Mouse (Mus musculus) neural tube, embryonic 15.5 days (tissue): ENCODE data around the gene Gm42791. TPM values are rescaled to one million over a fixed set of nuclear protein-coding genes. Genes with fewer than 3 reads are reported as not detected.

Experiments used
- ATAC-seq: fragments of 200-750 bp; cut with Nextera tagmentation; 2 replicates; pipeline ENCODE4 v1.8.0; 2017; ENCODE audit warnings: mild to moderate bottlenecking, moderate TSS enrichment, moderate library complexity; ENCODE audit not compliant: low FRiP score
- H3K27ac ChIP-seq: fragments of 300-500 bp; sonication (generic); replicated peaks from 2 replicates; pipeline ENCODE4 v1.5.1; 2015; ENCODE audit warnings: mild to moderate bottlenecking, inconsistent platforms
- H3K27me3 ChIP-seq: fragments of 300-500 bp; sonication (generic); replicated peaks from 2 replicates; pipeline ENCODE4 v1.6.1; 2015; ENCODE audit warnings: inconsistent platforms
- H3K36me3 ChIP-seq: fragments of 300-500 bp; sonication (generic); 2 replicates; pipeline ENCODE4 v1.6.1; 2015; ENCODE audit warnings: inconsistent platforms
- H3K4me1 ChIP-seq: fragments of 300-500 bp; sonication (generic); 2 replicates; pipeline ENCODE4 v1.6.1; 2015; ENCODE audit warnings: inconsistent platforms
- H3K4me2 ChIP-seq: fragments of 300-500 bp; sonication (generic); 2 replicates; pipeline ENCODE4 v1.6.1; 2015; ENCODE audit warnings: inconsistent platforms, mild to moderate bottlenecking, moderate library complexity
- H3K4me3 ChIP-seq: fragments of 300-500 bp; sonication (generic); replicated peaks from 2 replicates; pipeline ENCODE4 v1.5.1; 2015; ENCODE audit warnings: mild to moderate bottlenecking, inconsistent platforms
- H3K9ac ChIP-seq: fragments of 300-500 bp; sonication (generic); replicated peaks from 2 replicates; pipeline ENCODE4 v1.6.1; 2015; ENCODE audit warnings: mild to moderate bottlenecking, inconsistent platforms
- H3K9me3 ChIP-seq: fragments of 300-500 bp; sonication (generic); replicated peaks from 2 replicates; pipeline ENCODE4 v1.6.1; 2016; ENCODE audit warnings: inconsistent platforms
- WGBS: fragments of 180-500 bp; shearing (Covaris S2); methylation state at CpG from one replicate; pipeline ENCODE4 v1.1.7; 2015; ENCODE audit warnings: mixed read lengths; 5-methylcytosine and 5-hydroxymethylcytosine counted together
- polyA plus RNA-seq: library from polyadenylated mRNA; unstranded; fragments of >200 nt; fragmentation: Nextera tagmentation; extraction: Ambion mirVana; gene quantifications from 2 replicates; pipeline ENCODE4 v1.2.1, GENCODE M21; 2015

Gene Gm42791
- polyA plus RNA-seq, 1 experiment from 2014 or later, result 3.4 TPM

- H3K27ac ChIP-seq, result peak overlapping the region; percentile 73
- WGBS, result 4% methylated on average over 26 of the region's 26 CpGs
- H3K9ac ChIP-seq, result peak overlapping the region; percentile 21; the same call in 1 of the 2 replicates
- peak overlapping the region; percentile 58 for H3K4me2 ChIP-seq
- H3K36me3 ChIP-seq, result no peaks in the 10 kb centered on the region
- peak; percentile 84 for ATAC-seq
- peak overlapping the region; percentile 29 for H3K4me3 ChIP-seq
- no peaks in the 10 kb centered on the region for H3K9me3 ChIP-seq
- no peaks in the 10 kb centered on the region for H3K27me3 ChIP-seq
- peaks cover 20% of the 10 kb centered on the region for H3K4me1 ChIP-seq
Measured at GRCm38 (mm10) chr5:149006362-149007294, 11.7 kb upstream of the Gm42791 start.

- peak overlapping the region; percentile 29 for H3K4me3 ChIP-seq
- peak overlapping the region; percentile 73 for H3K27ac ChIP-seq
- WGBS, result 56% methylated on average over 9 of the region's 9 CpGs
- peak overlapping the region; percentile 58 for H3K4me2 ChIP-seq
- H3K9me3 ChIP-seq, result no peaks in the 10 kb centered on the region
- no peak overlapping the region for H3K9ac ChIP-seq
- H3K27me3 ChIP-seq, result no peaks in the 10 kb centered on the region
- H3K36me3 ChIP-seq, result no peaks in the 10 kb centered on the region
- ATAC-seq, result peak; percentile 4; the same call in 1 of the 2 replicates
- H3K4me1 ChIP-seq, result peaks cover 20% of the 10 kb centered on the region
Measured at GRCm38 (mm10) chr5:149005701-149006361, 10.9 kb upstream of the Gm42791 start.

- no peaks in the 10 kb centered on the region for H3K27me3 ChIP-seq
Measured at GRCm38 (mm10) chr5:149005083-149005482, 10.1 kb upstream of the Gm42791 start.

GRCm38 (mm10) chr5:149003137-149003536 lies 8.2 kb upstream of the Gm42791 start:
- H3K4me3 ChIP-seq, result no peak overlapping the region
- no peak for ATAC-seq
- no peak overlapping the region for H3K9ac ChIP-seq
- H3K36me3 ChIP-seq, result no peaks in the 10 kb centered on the region
- H3K9me3 ChIP-seq, result no peaks in the 10 kb centered on the region
- peaks cover 20% of the 10 kb centered on the region for H3K4me1 ChIP-seq
- no peak overlapping the region for H3K27ac ChIP-seq
- no peaks in the 10 kb centered on the region for H3K27me3 ChIP-seq
- WGBS, result 34% methylated on average over 2 of the region's 2 CpGs
- H3K4me2 ChIP-seq, result no peak overlapping the region

More at GRCm38 (mm10) chr5:149005083-149005482, 10.1 kb upstream of the Gm42791 start:
- no peak for ATAC-seq
- peaks cover 20% of the 10 kb centered on the region for H3K4me1 ChIP-seq
- H3K4me3 ChIP-seq, result no peak overlapping the region
- no peaks in the 10 kb centered on the region for H3K9me3 ChIP-seq
- 43% methylated on average over 9 of the region's 9 CpGs for WGBS
- no peaks in the 10 kb centered on the region for H3K36me3 ChIP-seq
- H3K9ac ChIP-seq, result no peak overlapping the region
- H3K4me2 ChIP-seq, result no peak overlapping the region
- H3K27ac ChIP-seq, result no peak overlapping the region

GRCm38 (mm10) chr5:149002803-149003115 lies 7.8 kb upstream of the Gm42791 start:
- Histone ChIP-seq H3K9ac (no peak overlapping the region), H3K27ac (no peak overlapping the region), H3K4me3 (no peak overlapping the region), H3K4me2 (no peak overlapping the region), H3K36me3 (no peaks in the 10 kb centered on the region), H3K4me1 (peaks cover 20% of the 10 kb centered on the region), H3K27me3 (no peaks in the 10 kb centered on the region), H3K9me3 (no peaks in the 10 kb centered on the region)
- ATAC-seq, result no peak
- WGBS, result 71% methylated on average over 6 of the region's 6 CpGs

- H3K27ac ChIP-seq, result no peak overlapping the region
- no peaks in the 10 kb centered on the region for H3K9me3 ChIP-seq
- H3K4me2 ChIP-seq, result no peak overlapping the region
- H3K9ac ChIP-seq, result no peak overlapping the region
- WGBS, result 77% methylated on average over 20 of the region's 20 CpGs
- H3K4me3 ChIP-seq, result no peak overlapping the region
- no peaks in the 10 kb centered on the region for H3K27me3 ChIP-seq
- no peaks in the 10 kb centered on the region for H3K36me3 ChIP-seq
- peaks cover 19% of the 10 kb centered on the region for H3K4me1 ChIP-seq
- no peak for ATAC-seq
Measured at GRCm38 (mm10) chr5:149002034-149002802, 7.3 kb upstream of the Gm42791 start.

GRCm38 (mm10) chr5:148999802-149000201 lies 4.9 kb upstream of the Gm42791 start:
- no peak for ATAC-seq
- H3K27me3 ChIP-seq, result no peaks in the 10 kb centered on the region
- H3K4me3 ChIP-seq, result no peak overlapping the region
- H3K9me3 ChIP-seq, result no peaks in the 10 kb centered on the region
- H3K36me3 ChIP-seq, result no peaks in the 10 kb centered on the region
- H3K9ac ChIP-seq, result no peak overlapping the region
- WGBS, result 95% methylated on average over 7 of the region's 7 CpGs
- no peak overlapping the region for H3K4me2 ChIP-seq
- no peak overlapping the region for H3K27ac ChIP-seq
- H3K4me1 ChIP-seq, result peaks cover 14% of the 10 kb centered on the region

- H3K27me3 ChIP-seq, result no peaks in the 10 kb centered on the region
- H3K36me3 ChIP-seq, result no peaks in the 10 kb centered on the region
- H3K27ac ChIP-seq, result no peak overlapping the region
- no peaks in the 10 kb centered on the region for H3K9me3 ChIP-seq
- H3K4me2 ChIP-seq, result no peak overlapping the region
- H3K4me1 ChIP-seq, result peaks cover 22% of the 10 kb centered on the region
- no peak for ATAC-seq
- 91% methylated on average over 14 of the region's 14 CpGs for WGBS
- no peak overlapping the region for H3K4me3 ChIP-seq
- H3K9ac ChIP-seq, result no peak overlapping the region
Measured at GRCm38 (mm10) chr5:148998512-148998911, 3.6 kb upstream of the Gm42791 start.

GRCm38 (mm10) chr5:148996709-148997037 lies 1.7 kb upstream of the Gm42791 start:
- Histone ChIP-seq H3K9me3 (no peaks in the 10 kb centered on the region), H3K27ac (no peak overlapping the region), H3K4me2 (no peak overlapping the region), H3K36me3 (no peaks in the 10 kb centered on the region), H3K9ac (no peak overlapping the region), H3K27me3 (no peaks in the 10 kb centered on the region), H3K4me3 (no peak overlapping the region), H3K4me1 (peaks cover 22% of the 10 kb centered on the region)
- WGBS, result 45% methylated on average over 4 of the region's 4 CpGs
- no peak for ATAC-seq

- ATAC-seq, result no peak
- Histone ChIP-seq H3K4me3 (no peak overlapping the region), H3K27ac (no peak overlapping the region), H3K36me3 (no peaks in the 10 kb centered on the region), H3K9ac (no peak overlapping the region), H3K4me1 (peaks cover 22% of the 10 kb centered on the region), H3K4me2 (no peak overlapping the region; the same call in 1 of the 2 replicates), H3K9me3 (no peaks in the 10 kb centered on the region), H3K27me3 (no peaks in the 10 kb centered on the region)
- WGBS, result 55% methylated on average over 9 of the region's 9 CpGs
Measured at GRCm38 (mm10) chr5:148995962-148996708, 1.2 kb upstream of the Gm42791 start.

GRCm38 (mm10) chr5:148994311-148994705 lies 639 bp downstream of the Gm42791 start:
- peaks cover 22% of the 10 kb centered on the region for H3K4me1 ChIP-seq
- peak overlapping the region; percentile 54 for H3K4me3 ChIP-seq
- no peaks in the 10 kb centered on the region for H3K36me3 ChIP-seq
- WGBS, result 39% methylated on average over 7 of the region's 7 CpGs
- no peaks in the 10 kb centered on the region for H3K9me3 ChIP-seq
- H3K4me2 ChIP-seq, result peak overlapping the region; percentile 86
- ATAC-seq, result no peak
- H3K27me3 ChIP-seq, result no peaks in the 10 kb centered on the region
- peak overlapping the region; percentile 64 for H3K9ac ChIP-seq
- peak overlapping the region; percentile 91 for H3K27ac ChIP-seq
